Mouse (Mus musculus): ENCODE results near the gene H2-Q1.

GRCm38 (mm10) chr17:35342071-35342671 is 22.0 kb downstream of the H2-Q1 start, which contains the start of gene H2-Q2:
- TF ChIP-seq CTCF (IDR thresholded peaks at IDR 0.05) = no peak
- TF ChIP-seq EP300 (IDR thresholded peaks at IDR 0.05) = no peak

All from lung, postnatal 0 days (tissue).